Mouse (Mus musculus) CH12.LX (cell line): ENCODE data around the gene Ttpal. TPM values are rescaled to one million over a fixed set of nuclear protein-coding genes. Genes with fewer than 3 reads are reported as not detected.
A peak's percentile ranks its signal among the peaks of the same experiment; 100 is the strongest.

Source experiments
- DNase-seq: peaks from one replicate; pipeline ENCODE4 v3.0.0-alpha.2; 2013; ENCODE audit errors: extremely low read depth
- H3K27ac ChIP-seq: 2 replicates; pipeline ENCODE4 v1.5.1; 2012; ENCODE audit warnings: low read depth, mild to moderate bottlenecking, control low read depth, moderate library complexity; ENCODE audit not compliant: insufficient read depth
- H3K27me3 ChIP-seq: replicated peaks from 2 replicates; pipeline ENCODE3; 2012; ENCODE audit warnings: inconsistent platforms
- H3K36me3 ChIP-seq, 2 experiments: replicated peaks in 1 of 2; 2 replicates each; pipeline versions ENCODE3 to v1.6.1; 2012; ENCODE audit warnings: inconsistent platforms in 1 of 2, low read length in 1 of 2, mild to moderate bottlenecking in 1 of 2, mixed read lengths in 1 of 2, moderate library complexity in 1 of 2; ENCODE audit not compliant: control insufficient read depth in 1 of 2, insufficient read depth in 1 of 2
- H3K4me1 ChIP-seq, 2 experiments: 2 replicates each; pipeline ENCODE4 v1.6.1; 2012; ENCODE audit warnings: inconsistent platforms in 1 of 2, moderate library complexity in 1 of 2; ENCODE audit not compliant: insufficient read depth in 2 of 2, control insufficient read depth in 1 of 2
- H3K4me2 ChIP-seq: 2 replicates; pipeline ENCODE4 v1.6.1; 2012; ENCODE audit warnings: low read depth, mild to moderate bottlenecking, control low read depth; ENCODE audit not compliant: poor library complexity, insufficient read depth, severe bottlenecking
- H3K4me3 ChIP-seq, 3 experiments: fragments of 150-350 bp in 1 of 3; sonication (generic) in 1 of 3; replicated peaks in 1 of 3; 2 replicates each; pipeline versions ENCODE3 to v1.5.1; 2011 to 2012; ENCODE audit warnings: low read depth in 2 of 3, low read length in 2 of 3, mild to moderate bottlenecking in 2 of 3, moderate library complexity in 2 of 3, control low read depth in 1 of 3, improper control_type of control experiment in 1 of 3, inconsistent platforms in 1 of 3, mixed read lengths in 1 of 3; ENCODE audit not compliant: poor library complexity in 1 of 3
- H3K79me2 ChIP-seq: replicated peaks from 2 replicates; pipeline ENCODE4 v1.6.1; 2012; ENCODE audit warnings: mild to moderate bottlenecking, moderate library complexity; ENCODE audit not compliant: control insufficient read depth, poor library complexity, insufficient read depth, severe bottlenecking; ENCODE audit errors: extremely low read depth
- H3K9ac ChIP-seq: 2 replicates; pipeline ENCODE4 v1.6.1; 2012; ENCODE audit warnings: low read depth, mild to moderate bottlenecking, control low read depth, moderate library complexity; ENCODE audit not compliant: insufficient read depth
- H3K9me3 ChIP-seq: replicated peaks from 2 replicates; pipeline ENCODE3; 2012; ENCODE audit warnings: low read length, inconsistent platforms, mixed read lengths
- BHLHE40 ChIP-seq: IDR thresholded peaks from 2 replicates; pipeline ENCODE4 v1.6.1; 2011; ENCODE audit warnings: mild to moderate bottlenecking, low read depth, low read length, improper control_type of control experiment
- CHD1 ChIP-seq: IDR thresholded peaks from 2 replicates; pipeline ENCODE4 v1.6.1; 2012; ENCODE audit warnings: low read depth, low read length, improper control_type of control experiment, inconsistent platforms
- CHD2 ChIP-seq: IDR thresholded peaks from 2 replicates; pipeline ENCODE4 v1.6.1; 2011; ENCODE audit warnings: low read length, improper control_type of control experiment
- CTCF ChIP-seq, 2 experiments: IDR thresholded peaks in 1 of 2; conservative IDR thresholded peaks in 1 of 2; 2 replicates each; pipeline ENCODE4 v1.5.1; 2011 to 2012; ENCODE audit warnings: low read depth in 2 of 2, low read length in 2 of 2, improper control_type of control experiment in 1 of 2, inconsistent platforms in 1 of 2, mild to moderate bottlenecking in 1 of 2, moderate library complexity in 1 of 2
- EP300 ChIP-seq: IDR thresholded peaks from 2 replicates; pipeline ENCODE4 v1.6.1; 2011; ENCODE audit warnings: low read length, improper control_type of control experiment
- ETS1 ChIP-seq: conservative IDR thresholded peaks from 2 replicates; pipeline ENCODE4 v1.6.1; 2012; ENCODE audit warnings: low read depth, mild to moderate bottlenecking, inconsistent platforms, low read length, improper control_type of control experiment, moderate library complexity
- GABPA ChIP-seq: IDR thresholded peaks from 2 replicates; pipeline ENCODE4 v1.6.1; 2012; ENCODE audit warnings: low read depth, low read length, improper control_type of control experiment, inconsistent platforms; ENCODE audit not compliant: insufficient replicate concordance
- IRF4 ChIP-seq: IDR thresholded peaks from 2 replicates; pipeline ENCODE4 v1.6.1; 2014; ENCODE audit warnings: low read depth, mild to moderate bottlenecking, inconsistent platforms, low read length, improper control_type of control experiment
- MAZ ChIP-seq: IDR thresholded peaks from 2 replicates; pipeline ENCODE4 v1.6.1; 2012; ENCODE audit warnings: low read depth, mild to moderate bottlenecking, inconsistent platforms, low read length, improper control_type of control experiment, moderate library complexity
- MEF2A ChIP-seq: IDR thresholded peaks from 2 replicates; pipeline ENCODE4 v1.6.1; 2014; ENCODE audit warnings: low read depth, mild to moderate bottlenecking, inconsistent platforms, low read length, improper control_type of control experiment, borderline replicate concordance
- MXI1 ChIP-seq: IDR thresholded peaks from 2 replicates; pipeline ENCODE4 v1.6.1; 2011; ENCODE audit warnings: mild to moderate bottlenecking, low read depth, low read length, improper control_type of control experiment
- POLR2A ChIP-seq: IDR thresholded peaks from 2 replicates; pipeline ENCODE4 v1.6.1; 2011; ENCODE audit warnings: low read depth, mild to moderate bottlenecking, improper control_type of control experiment, low read length
- RAD21 ChIP-seq: IDR thresholded peaks from 2 replicates; pipeline ENCODE4 v1.6.1; 2011; ENCODE audit warnings: low read depth, mild to moderate bottlenecking, low read length, improper control_type of control experiment, moderate library complexity
- SIN3A ChIP-seq: IDR thresholded peaks from 2 replicates; pipeline ENCODE4 v1.6.1; 2012; ENCODE audit warnings: low read length, improper control_type of control experiment, inconsistent platforms
- SMC3 ChIP-seq: IDR thresholded peaks from 2 replicates; pipeline ENCODE4 v1.6.1; 2011; ENCODE audit warnings: low read depth, low read length, improper control_type of control experiment
- TCF12 ChIP-seq: IDR thresholded peaks from 2 replicates; pipeline ENCODE4 v1.6.1; 2014; ENCODE audit warnings: low read depth, mild to moderate bottlenecking, inconsistent platforms, low read length, improper control_type of control experiment
- UBTF ChIP-seq: IDR thresholded peaks from 2 replicates; pipeline ENCODE4 v1.6.1; 2012; ENCODE audit warnings: low read depth, mild to moderate bottlenecking, inconsistent platforms, low read length, improper control_type of control experiment, moderate library complexity
- USF1 ChIP-seq: IDR thresholded peaks from 2 replicates; pipeline ENCODE4 v1.6.1; 2014; ENCODE audit warnings: low read depth, mild to moderate bottlenecking, inconsistent platforms, low read length, improper control_type of control experiment
- USF2 ChIP-seq: conservative IDR thresholded peaks from 2 replicates; pipeline ENCODE4 v1.6.1; 2011; ENCODE audit warnings: low read depth, low read length, improper control_type of control experiment
- ZMIZ1 ChIP-seq: IDR thresholded peaks from 2 replicates; pipeline ENCODE4 v1.6.1; 2012; ENCODE audit warnings: low read depth, mild to moderate bottlenecking, inconsistent platforms, low read length, improper control_type of control experiment
- ZNF384 ChIP-seq: IDR thresholded peaks from 2 replicates; pipeline ENCODE4 v1.6.1; 2012; ENCODE audit warnings: low read depth, low read length, improper control_type of control experiment, inconsistent platforms
- dilution Hi-C: fragments of 300-500 bp; cut with MboI; formaldehyde crosslinking; loops from 2 replicates; pipeline ENCODE4 v1.14.3; 2020; ENCODE audit warnings: low sequenced_read_pairs; ENCODE audit not compliant: extremely low pct_unique_long_range_greater_than_20kb, extremely low pct_ligation_motif_present
- in situ Hi-C: fragments of 300-500 bp; cut with MboI; formaldehyde crosslinking; loops from 3 replicates; pipeline ENCODE4 v1.14.3; 2019; ENCODE audit warnings: low sequenced_read_pairs, low pct_ligation_motif_present, low pct_unique_long_range_greater_than_20kb, mixed read lengths
- polyA plus RNA-seq: library from polyadenylated mRNA; unstranded; fragments of >175 nt; gene quantifications from 2 replicates; pipeline ENCODE4 v1.2.1, GENCODE M21; 2012; ENCODE audit warnings: low read depth; ENCODE audit not compliant: insufficient read length
- total RNA-seq, 2 experiments: library from RNA; depleted of rRNA; stranded (reverse); fragments of 300-350 nt in 1 of 2; fragments of >200 nt in 1 of 2; gene quantifications; 2 replicates each; pipeline ENCODE4 v1.2.3; 2012 to 2014

The Ttpal gene
- total and polyA plus RNA-seq, 3 experiments = 21.9 to 38.9 (median 25.7) TPM

- H3K9me3 ChIP-seq = no peaks in the 10 kb centered on the region
These were observed 26.9 kb upstream of the Ttpal start for GRCm38 (mm10) chr2:163575248-163575647.

GRCm38 (mm10) chr2:163577986-163578385, 24.1 kb upstream of the Ttpal start:
- Histone ChIP-seq H3K4me1 (peaks cover 0 to 7% of the 10 kb centered on the region in 2 experiments; a peak in 3 of 4 replicates), H3K9ac (no peak overlapping the region), H3K79me2 (no peaks in the 10 kb centered on the region), H3K36me3 (no peaks in the 10 kb centered on the region), H3K27me3 (peaks cover 63% of the 10 kb centered on the region), H3K9me3 (no peaks in the 10 kb centered on the region), H3K4me3 (no peak overlapping the region), H3K27ac (no peak overlapping the region), H3K4me2 (no peak overlapping the region)
- no peak for TF ChIP-seq USF1
- TF ChIP-seq MEF2A = no peak
- no peak for TF ChIP-seq RAD21
- no peak for TF ChIP-seq ZMIZ1
- no peak for TF ChIP-seq TCF12
- TF ChIP-seq SMC3 = no peak
- TF ChIP-seq CTCF (conservative IDR thresholded peaks at IDR 0.05 in 1 of 2, IDR thresholded peaks at IDR 0.05 in 1 of 2; ENCODE audit: low read depth in 2 of 2, low read length in 2 of 2) = no peak
- no peak for TF ChIP-seq ETS1
- TF ChIP-seq BHLHE40 = no peak
- TF ChIP-seq POLR2A = no peak
- TF ChIP-seq CHD1 = no peak
- TF ChIP-seq ZNF384 = no peak
- TF ChIP-seq MXI1 = no peak
- TF ChIP-seq IRF4 = no peak
- TF ChIP-seq CHD2 = no peak
- TF ChIP-seq GABPA = no peak
- no peak for TF ChIP-seq EP300
- no peak for TF ChIP-seq SIN3A
- TF ChIP-seq MAZ = no peak
- no peak for TF ChIP-seq UBTF
- DNase-seq = no peak
- in situ Hi-C loops (no loop called here), dilution Hi-C loops (no loop called here)

More at GRCm38 (mm10) chr2:163575248-163575647, 26.9 kb upstream of the Ttpal start:
- 0 out of 2 replicates have a peak overlapping the region, but pooled peaks have one; percentile 1 for H3K9ac ChIP-seq
- dilution Hi-C loops = no loop called here
- in situ Hi-C loops = no loop called here
- peak overlapping the region in 1 of 3 experiments; percentile 25 for H3K4me3 ChIP-seq
- H3K27me3 ChIP-seq = peaks cover 84% of the 10 kb centered on the region
- peaks cover 0 to 7% of the 10 kb centered on the region in 2 experiments; a peak in 3 of 4 replicates for H3K4me1 ChIP-seq
- no peaks in the 10 kb centered on the region for H3K79me2 ChIP-seq
- peak overlapping the region; percentile 32 for H3K4me2 ChIP-seq
- no peak for TF ChIP-seq USF2
- H3K27ac ChIP-seq = no peak overlapping the region
- DNase-seq = no peak
- H3K36me3 ChIP-seq = no peaks in the 10 kb centered on the region
